In the genomic region with DNA sequence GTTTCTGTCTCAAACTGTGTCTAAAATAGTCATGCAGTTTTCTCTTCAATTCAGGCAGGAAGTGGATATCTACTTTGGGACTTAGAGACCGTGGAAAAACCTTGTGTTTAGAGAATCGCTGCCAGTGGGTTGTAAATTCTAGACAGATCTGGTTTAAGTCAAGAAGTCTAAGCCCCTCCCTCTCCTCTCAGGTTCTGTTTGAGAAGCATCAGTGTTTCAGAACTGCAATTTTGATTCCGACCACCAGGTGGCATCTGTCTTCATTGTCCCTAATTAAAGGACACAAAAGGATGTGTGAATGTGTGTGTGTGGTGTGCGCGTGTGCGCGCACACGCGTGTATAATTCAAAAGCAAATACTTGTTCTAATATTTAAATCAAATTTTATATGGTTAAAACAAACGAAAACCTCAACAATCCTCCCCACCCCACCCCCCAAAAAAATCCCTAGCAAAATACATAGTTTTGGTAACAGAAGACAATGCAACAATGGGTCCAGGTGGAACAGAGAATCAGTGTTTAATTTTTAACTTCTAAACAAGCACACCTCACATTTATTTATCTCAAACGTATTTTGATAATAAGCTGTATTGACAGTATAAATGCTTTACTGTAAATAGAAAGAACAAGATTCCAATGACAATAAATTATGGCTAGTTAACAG, we compare ENCODE assay signal across 8 mouse cellular contexts. TPM values are rescaled to one million over a fixed set of nuclear protein-coding genes. Genes with fewer than 3 reads are reported as not detected.
DNase-seq lines count a peak whose midpoint lies in the region; ATAC-seq and TF ChIP-seq lines count a peak whose summit lies in the region.

No protein-coding gene starts in this region.

- H3K27me3 ChIP-seq in heart, embryonic 13.5 days (replicated peaks), result no peaks in the 10 kb centered on the region
- no peaks in the 10 kb centered on the region for H3K27me3 ChIP-seq in liver, adult 2 months (ENCODE audit: control insufficient read depth, insufficient read depth, low read length)
- H3K27me3 ChIP-seq in stomach, embryonic 15.5 days (replicated peaks), result no peaks in the 10 kb centered on the region

- no peaks in the 10 kb centered on the region for H3K36me3 ChIP-seq in heart, embryonic 13.5 days
- no peaks in the 10 kb centered on the region for H3K36me3 ChIP-seq in liver, adult 2 months (ENCODE audit: control insufficient read depth, insufficient read depth, low read length)
- H3K36me3 ChIP-seq in stomach, embryonic 15.5 days, result no peaks in the 10 kb centered on the region

- no peak overlapping the region for H3K9ac ChIP-seq in heart, embryonic 13.5 days
- H3K9ac ChIP-seq in liver, adult 2 months (ENCODE audit: low read depth, low read length), result no peak overlapping the region
- H3K9ac ChIP-seq in stomach, embryonic 15.5 days, result no peak overlapping the region

- no peaks in the 10 kb centered on the region for H3K4me1 ChIP-seq in heart, embryonic 13.5 days
- no peaks in the 10 kb centered on the region for H3K4me1 ChIP-seq in liver, adult 2 months (ENCODE audit: control insufficient read depth, insufficient read depth, low read length)
- H3K4me1 ChIP-seq in stomach, embryonic 15.5 days, result no peaks in the 10 kb centered on the region

- H3K4me2 ChIP-seq in heart, embryonic 13.5 days, result peak overlapping the region; percentile 24; the same call in 1 of the 2 replicates
- H3K4me2 ChIP-seq in stomach, embryonic 15.5 days, result no peak overlapping the region

- H3K9me3 ChIP-seq in heart, embryonic 13.5 days, result no peaks in the 10 kb centered on the region
- H3K9me3 ChIP-seq in stomach, embryonic 15.5 days, result no peaks in the 10 kb centered on the region

- no peaks in the 10 kb centered on the region for H3K79me2 ChIP-seq in liver, adult 2 months (ENCODE audit: control insufficient read depth, insufficient read depth, low read length)

- peak; percentile 73 for DNase-seq in CD4-positive helper T cell, adult 2 months (ENCODE audit: low read depth, low spot score)
- DNase-seq in adrenal gland, postnatal 36 days, result peak; percentile 64 to 73
- DNase-seq in kidney, postnatal 10 days, result peak; percentile 89
- DNase-seq in liver, adult 2 months (ENCODE audit: extremely low read depth, low read depth, low spot score), result peak; percentile 52
- peak; percentile 78 for DNase-seq in neural tube, embryonic 10.5 days (ENCODE audit: extremely low spot score, low spot score)

- H3K4me3 ChIP-seq in heart, embryonic 13.5 days, result no peak overlapping the region
- no peak overlapping the region for H3K4me3 ChIP-seq in liver, adult 2 months (ENCODE audit: insufficient read depth, low read depth, low read length)
- no peak overlapping the region for H3K4me3 ChIP-seq in stomach, embryonic 15.5 days (replicated peaks)

- peak; percentile 57; the same call in 1 of the 2 replicates for ATAC-seq in erythroid progenitor cell, adult 5-6 weeks (replicated peaks; ENCODE audit: low FRiP score, poor library complexity, severe bottlenecking)
- ATAC-seq in heart, embryonic 13.5 days (ENCODE audit: extremely low read depth, insufficient number of reproducible peaks, low FRiP score, low TSS enrichment), result no peak
- ATAC-seq in stomach, embryonic 15.5 days (ENCODE audit: insufficient read depth, low FRiP score, low read depth), result peak; percentile 60

- WGBS in heart, embryonic 13.5 days, result 19% methylated on average over 11 of the region's 11 CpGs
- WGBS in liver, adult 2 months, result 7% methylated on average over 11 of the region's 11 CpGs
- WGBS in stomach, embryonic 15.5 days, result 13% methylated on average over 11 of the region's 11 CpGs

- no peak overlapping the region for H3K27ac ChIP-seq in heart, embryonic 13.5 days (replicated peaks)
- H3K27ac ChIP-seq in liver, adult 2 months (replicated peaks; ENCODE audit: insufficient read depth, low read depth, low read length), result no peak overlapping the region
- H3K27ac ChIP-seq in stomach, embryonic 15.5 days, result no peak overlapping the region

- 0 out of 2 replicates have a peak, but pooled peaks have one; percentile 12 for TF ChIP-seq CTCF in liver, adult 2 months (IDR thresholded peaks at IDR 0.05; ENCODE audit: low read depth, low read length)

- TF ChIP-seq POLR2A in liver, adult 2 months (IDR thresholded peaks at IDR 0.05; ENCODE audit: extremely low read depth, insufficient read depth, low read length), result no peak

RNA-seq across cellular contexts. Expression of a gene that starts 38.2 kb away (rescaled TPM):
- total RNA-seq in adrenal gland, postnatal 36 days (2021), result 10 to 100 TPM; 10.2 to 12.0 TPM
- 1.1 TPM in 1 of 2 replicates, not detected in the other for total RNA-seq in erythroid progenitor cell, adult 5-6 weeks (2015; ENCODE audit: low replicate concordance)
- 0.15 TPM in 1 of 2 replicates, not detected in the other for total RNA-seq in erythroid progenitor cell, adult 5-6 weeks (2017; ENCODE audit: low replicate concordance)
- 4.1 TPM in 2 replicates for polyA plus RNA-seq in heart, embryonic 13.5 days (2015; fragmentation: Nextera tagmentation; extraction: Ambion mirVana)
- 0.67 and 1.1 TPM in 2 replicates for total RNA-seq in liver, adult 2 months (2014; rRNA removed)
- polyA plus RNA-seq in liver, adult 2 months (2012; rRNA removed), result 0.15 and 0.17 TPM in 2 replicates
- 3.3 and 3.7 TPM in 2 replicates for polyA plus RNA-seq in stomach, embryonic 15.5 days (2015; fragmentation: Nextera tagmentation; extraction: Ambion mirVana)

RNA-seq across cellular contexts. Expression of a gene that starts 47.2 kb away (rescaled TPM):
- 100 to 1,000 TPM; 104 to 115 TPM for total RNA-seq in adrenal gland, postnatal 36 days (2021)
- 59.8 and 69.6 TPM in 2 replicates for total RNA-seq in erythroid progenitor cell, adult 5-6 weeks (2015; ENCODE audit: low replicate concordance)
- total RNA-seq in erythroid progenitor cell, adult 5-6 weeks (2017; ENCODE audit: low replicate concordance), result 86.5 and 95.0 TPM in 2 replicates
- polyA plus RNA-seq in heart, embryonic 13.5 days (2015; fragmentation: Nextera tagmentation; extraction: Ambion mirVana), result 109 and 123 TPM in 2 replicates
- 33.6 and 42.8 TPM in 2 replicates for total RNA-seq in liver, adult 2 months (2014; rRNA removed)
- 6.7 and 9.0 TPM in 2 replicates for polyA plus RNA-seq in liver, adult 2 months (2012; rRNA removed)
- polyA plus RNA-seq in stomach, embryonic 15.5 days (2015; fragmentation: Nextera tagmentation; extraction: Ambion mirVana), result 136 and 138 TPM in 2 replicates

RNA-seq across cellular contexts. Expression of a gene that starts 47.2 kb away (rescaled TPM):
- 10 to 100 TPM; 10.3 to 12.2 TPM for total RNA-seq in adrenal gland, postnatal 36 days (2021)
- total RNA-seq in erythroid progenitor cell, adult 5-6 weeks (2015; ENCODE audit: low replicate concordance), result 1.3 TPM in 1 of 2 replicates, not detected in the other
- total RNA-seq in erythroid progenitor cell, adult 5-6 weeks (2017; ENCODE audit: low replicate concordance), result 1.4 and 2.1 TPM in 2 replicates
- 3.2 and 3.7 TPM in 2 replicates for polyA plus RNA-seq in heart, embryonic 13.5 days (2015; fragmentation: Nextera tagmentation; extraction: Ambion mirVana)
- total RNA-seq in liver, adult 2 months (2014; rRNA removed), result 5.2 and 5.7 TPM in 2 replicates
- 1.2 and 1.6 TPM in 2 replicates for polyA plus RNA-seq in liver, adult 2 months (2012; rRNA removed)
- polyA plus RNA-seq in stomach, embryonic 15.5 days (2015; fragmentation: Nextera tagmentation; extraction: Ambion mirVana), result 6.1 and 7.7 TPM in 2 replicates
